Mouse (Mus musculus) cerebellum, adult (tissue): ENCODE measurements around the gene Trim47.
"Not testable (repeated sequence)": the region's sequence is repeated elsewhere in the genome, so short reads cannot be mapped to it uniquely, and the experiment has no call there.

Source experiments
- ATAC-seq: cut with Nextera tagmentation; 2 replicates; pipeline ENCODE4 v1.9.2; 2017; ENCODE audit warnings: mild to moderate bottlenecking, moderate library complexity, mixed read lengths; ENCODE audit not compliant: insufficient number of reproducible peaks, low FRiP score, low TSS enrichment

Trim47 gene

GRCm38 (mm10) chr11:116092959-116093358 is 34.1 kb downstream of the Trim47 start:
- not testable (repeated sequence) for ATAC-seq

- ATAC-seq: no peak
These were observed 35.4 kb downstream of the Trim47 start for GRCm38 (mm10) chr11:116091591-116091990.

GRCm38 (mm10) chr11:116089545-116089944 is 37.5 kb downstream of the Trim47 start:
- ATAC-seq: no peak

- ATAC-seq: no peak
These were observed 38.1 kb downstream of the Trim47 start for GRCm38 (mm10) chr11:116088741-116089394.

- no peak for ATAC-seq
These were observed 38.8 kb downstream of the Trim47 start for GRCm38 (mm10) chr11:116088188-116088587.

- ATAC-seq: peak; percentile 70; the same call in 1 of the 2 replicates
These were observed 39.5 kb downstream of the Trim47 start for GRCm38 (mm10) chr11:116087194-116088130.

- peak; percentile 87 for ATAC-seq
These were observed 40.5 kb downstream of the Trim47 start, which contains the start of gene Wbp2 for GRCm38 (mm10) chr11:116086258-116087193. TSS of gene Wbp2 (minus strand) at chr11:116086995.

DNA sequence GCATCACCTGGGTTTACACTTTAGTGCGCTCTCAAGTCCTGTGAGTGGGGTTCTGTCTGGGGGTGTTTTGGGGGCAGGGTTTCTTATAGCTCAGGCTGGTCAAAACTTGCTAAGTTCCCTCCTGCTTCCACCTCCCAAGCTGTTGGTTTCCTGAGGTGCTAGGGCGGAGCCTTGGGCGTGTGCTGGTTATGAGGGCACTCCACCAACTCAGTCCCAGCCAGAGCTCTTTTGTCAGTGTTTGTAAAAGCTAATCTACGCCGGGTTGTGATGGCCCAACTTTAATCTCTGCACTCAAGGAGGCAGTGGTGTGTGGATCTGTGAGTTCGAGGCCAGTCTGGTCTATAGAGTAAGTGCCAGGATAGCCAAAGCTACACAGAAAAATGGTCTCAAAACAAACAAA is 42.8 kb downstream of the Trim47 start:
- ATAC-seq: no peak

DNA sequence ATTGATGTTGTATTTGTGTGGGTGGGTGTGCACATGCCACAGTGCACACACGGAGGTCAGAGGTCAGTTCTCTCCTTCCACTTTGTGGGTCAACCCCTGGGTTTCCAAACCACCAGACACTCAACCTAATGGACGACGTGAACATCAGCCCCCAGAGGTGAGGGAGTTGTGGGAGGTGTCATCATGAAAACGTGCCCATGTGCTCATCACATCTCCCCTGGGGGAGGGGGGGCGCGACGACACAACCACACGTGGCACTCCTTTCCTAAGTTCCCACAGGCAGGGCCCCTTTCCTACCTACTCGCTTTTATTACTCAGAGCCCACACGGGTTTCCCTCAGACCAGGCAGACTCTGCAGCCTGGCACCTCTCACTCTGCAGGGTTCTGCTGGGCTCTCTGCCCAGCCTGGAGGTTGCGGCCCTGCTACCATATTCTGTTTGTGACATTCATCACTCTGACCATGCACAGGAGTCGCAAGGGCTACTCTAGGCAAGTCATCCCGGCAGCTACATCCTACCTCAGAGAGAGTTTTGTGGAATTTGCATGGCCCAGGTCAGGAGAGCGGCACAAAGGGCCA is 43.8 kb downstream of the Trim47 start:
- ATAC-seq: no peak

- no peak for ATAC-seq
These were observed 45.9 kb downstream of the Trim47 start for GRCm38 (mm10) chr11:116081081-116081480.

DNA sequence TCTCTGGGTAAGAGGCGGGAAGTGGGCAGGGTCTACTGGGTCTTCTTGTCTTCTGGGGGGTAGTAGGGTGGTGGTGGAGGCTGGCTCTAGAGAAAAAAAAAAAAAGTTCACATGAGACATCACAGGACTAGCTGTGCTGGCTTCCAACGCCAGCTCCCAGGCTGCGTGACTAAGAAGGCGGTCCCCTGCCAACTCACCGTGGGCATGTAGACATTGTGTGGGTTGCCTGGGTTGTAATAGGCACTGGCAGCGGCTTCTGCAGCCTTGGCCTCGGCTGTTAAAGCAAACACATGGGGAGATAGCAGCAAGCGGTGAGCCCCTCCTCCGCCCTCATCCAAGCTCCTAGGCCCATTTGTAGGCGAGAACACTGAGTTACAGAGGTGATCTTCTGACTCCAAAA is 47.5 kb downstream of the Trim47 start:
- ATAC-seq: no peak

GRCm38 (mm10) chr11:116078676-116079320 is 48.2 kb downstream of the Trim47 start:
- no peak for ATAC-seq

DNA sequence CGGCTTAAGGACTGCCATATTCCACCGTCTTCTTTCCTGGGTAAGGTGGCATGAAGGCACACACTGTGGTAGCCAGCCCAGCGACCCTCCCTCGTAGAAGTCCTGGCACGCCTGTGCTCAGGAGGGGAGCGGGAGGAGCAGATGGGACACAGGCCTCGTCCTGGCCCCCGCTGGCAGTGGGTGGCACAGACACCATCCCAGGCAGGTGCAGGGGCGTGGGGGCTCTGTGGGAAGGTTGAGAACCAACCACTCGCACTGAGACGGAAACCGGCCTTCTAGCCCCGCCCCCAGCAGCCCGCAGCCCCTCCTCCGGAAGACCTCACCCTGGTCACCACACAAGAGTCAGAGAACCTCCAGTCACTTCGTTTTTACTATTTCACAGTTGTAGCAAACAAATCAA is 48.8 kb downstream of the Trim47 start:
- ATAC-seq: no peak

GRCm38 (mm10) chr11:116077446-116078204 is 49.4 kb downstream of the Trim47 start, which contains the start of gene Unc13d:
TSS of gene Unc13d (minus strand) at chr11:116077961.
- peak; percentile 29; the same call in 1 of the 2 replicates for ATAC-seq

GRCm38 (mm10) chr11:116076836-116077235 is 50.2 kb downstream of the Trim47 start:
- no peak for ATAC-seq

DNA sequence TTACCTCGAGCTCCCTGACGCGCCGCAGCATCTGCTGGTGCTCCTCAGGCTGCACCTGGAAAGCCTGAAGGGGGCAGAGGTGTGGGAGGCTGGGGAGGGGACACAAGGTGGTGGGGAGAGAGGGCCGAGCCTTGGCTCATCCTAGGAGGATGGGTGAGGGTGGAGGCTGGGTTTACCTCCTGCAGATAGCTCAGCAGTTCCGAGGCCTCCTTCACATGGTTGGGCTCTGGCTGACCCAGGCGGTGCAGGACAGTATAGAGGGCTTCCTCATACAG is 50.8 kb downstream of the Trim47 start:
- no peak for ATAC-seq

- ATAC-seq: no peak
These were observed 51.3 kb downstream of the Trim47 start for GRCm38 (mm10) chr11:116075539-116076265.

- no peak for ATAC-seq
These were observed 52.5 kb downstream of the Trim47 start for GRCm38 (mm10) chr11:116074436-116074991.
